Mouse (Mus musculus) left cerebral cortex, adult 2 months (tissue): ENCODE results near the gene Fermt3. TPM values are rescaled to one million over a fixed set of nuclear protein-coding genes. Genes with fewer than 3 reads are reported as not detected.

ENCODE experiments used
- DNase-seq, 2 experiments: peaks; one replicate each; pipeline ENCODE4 v3.0.0; 2021 to 2022; ENCODE audit warnings: low spot score in 2 of 2, mixed read lengths in 1 of 2; ENCODE audit errors: extremely low spot score in 1 of 2
- H3K27ac ChIP-seq: fragments of 200-600 bp; 2 replicates; pipeline ENCODE4 v1.8.1; 2022
- H3K4me3 ChIP-seq: fragments of 200-600 bp; 2 replicates; pipeline ENCODE4 v1.8.1; 2022
- CTCF ChIP-seq: fragments of 200-600 bp; IDR thresholded peaks from 2 replicates; pipeline ENCODE4 v1.8.1; 2022; ENCODE audit warnings: antibody characterized with exemption, mild to moderate bottlenecking, moderate library complexity
- intact Hi-C: fragments of 180-260 bp; cut with DNase I; formaldehyde crosslinking; loops from one replicate; pipeline ENCODE4 v1.15.1; 2025
- total RNA-seq, 2 experiments: library from RNA; stranded (reverse); gene quantifications; 2 replicates each; pipeline ENCODE4 v1.2.3; 2021

Fermt3 gene
- total RNA-seq, 2 experiments from 2014 or later = 3.6 to 4.8 TPM

DNA sequence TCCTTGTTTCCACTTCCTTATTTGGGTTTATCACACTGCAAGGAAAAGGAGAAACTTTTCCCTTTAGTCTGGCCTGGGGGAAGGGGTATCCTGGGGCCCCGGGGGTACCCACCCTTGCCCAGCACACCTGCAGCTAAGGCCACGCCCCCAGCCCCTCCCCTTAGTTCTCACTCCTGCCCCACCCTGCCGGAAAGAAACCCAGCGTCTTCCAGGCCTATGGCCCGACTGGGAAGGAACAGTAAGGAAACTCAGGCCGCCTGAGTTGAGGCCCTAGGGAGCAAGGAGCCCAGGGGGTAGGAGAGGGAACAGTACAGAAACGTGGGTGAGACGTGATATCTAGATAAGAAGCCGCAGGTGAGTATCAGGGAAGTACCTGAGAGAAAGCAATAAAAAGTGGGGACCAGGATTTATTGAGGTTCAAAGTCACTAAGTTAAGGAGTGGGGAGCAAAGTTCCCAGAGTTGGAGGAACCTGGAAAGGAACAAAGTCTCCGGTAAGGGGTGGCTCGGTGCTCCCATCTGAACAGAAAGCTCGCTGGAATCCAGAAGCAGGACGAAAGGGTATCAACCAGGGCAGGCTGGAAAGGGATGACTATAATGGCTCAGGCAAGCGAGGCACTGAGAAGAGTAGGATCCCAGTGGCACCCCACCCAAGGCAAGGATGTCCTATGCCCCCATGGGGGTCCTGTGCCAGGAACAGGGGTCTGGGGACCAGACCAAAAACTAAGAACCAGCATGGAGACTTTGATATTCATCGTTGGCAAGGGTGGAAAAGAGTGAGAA is 50.6 kb downstream of the Fermt3 start:
- no peak for DNase-seq
- Histone ChIP-seq H3K27ac (no peak overlapping the region), H3K4me3 (peak overlapping the region; percentile 49)
- intact Hi-C loops = loop anchor here (2.0 kb wide), 1 partner anchor 16 kb away; no protein-coding TSS in a partner anchor
- TF ChIP-seq CTCF = no peak

DNA sequence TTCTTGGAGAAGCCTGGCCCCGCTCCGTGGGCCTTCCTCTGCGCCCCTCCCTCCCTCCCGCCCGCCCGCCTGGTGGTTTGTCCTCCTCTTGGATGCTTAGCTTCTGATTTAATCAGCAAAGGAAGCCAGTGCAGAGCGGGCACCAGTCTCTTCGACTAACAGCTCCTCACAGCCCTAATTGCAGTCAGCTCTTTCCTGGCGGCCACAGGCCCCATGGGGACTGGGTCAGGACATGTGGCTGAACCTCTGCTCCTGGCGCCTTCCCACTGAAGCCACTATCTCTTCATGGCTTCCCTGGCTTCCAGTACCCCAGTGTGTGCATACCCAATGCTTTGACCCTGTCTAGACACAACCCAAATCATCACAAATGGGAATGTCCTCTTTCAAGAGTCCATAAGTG is 62.8 kb downstream of the Fermt3 start:
- DNase-seq = no peak
- no peak overlapping the region for H3K27ac ChIP-seq
- intact Hi-C loops = no loop called here
- no peak overlapping the region for H3K4me3 ChIP-seq
- no peak for TF ChIP-seq CTCF

- intact Hi-C loops = no loop called here
- H3K27ac ChIP-seq = no peak overlapping the region
- H3K4me3 ChIP-seq = no peak overlapping the region
- no peak for TF ChIP-seq CTCF
- no peak for DNase-seq
These were observed 63.8 kb downstream of the Fermt3 start for GRCm38 (mm10) chr19:6955424-6955823.

GRCm38 (mm10) chr19:6954046-6954445 is 65.2 kb downstream of the Fermt3 start:
- DNase-seq = no peak
- intact Hi-C loops = no loop called here
- TF ChIP-seq CTCF = peak; percentile 31
- Histone ChIP-seq H3K4me3 (no peak overlapping the region), H3K27ac (no peak overlapping the region)

GRCm38 (mm10) chr19:6952712-6953037 is 66.6 kb downstream of the Fermt3 start:
- Histone ChIP-seq H3K4me3 (peak overlapping the region; percentile 62), H3K27ac (peak overlapping the region; percentile 96)
- no peak for TF ChIP-seq CTCF
- intact Hi-C loops = loop anchor here (2.0 kb wide), 1 partner anchor 16 kb away; no protein-coding TSS in a partner anchor
- no peak for DNase-seq

GRCm38 (mm10) chr19:6951994-6952711 is 67.1 kb downstream of the Fermt3 start:
- no peak for TF ChIP-seq CTCF
- intact Hi-C loops = loop anchor here (2.0 kb wide), 1 partner anchor 17 kb away; no protein-coding TSS in a partner anchor
- Histone ChIP-seq H3K4me3 (peak overlapping the region; percentile 62), H3K27ac (peak overlapping the region; percentile 96)
- peak; percentile 60 to 75 for DNase-seq

GRCm38 (mm10) chr19:6951381-6951968 is 67.8 kb downstream of the Fermt3 start:
- peak; percentile 90 to 92 for DNase-seq
- H3K27ac ChIP-seq = peak overlapping the region; percentile 96
- H3K4me3 ChIP-seq = peak overlapping the region; percentile 62
- intact Hi-C loops = no loop called here
- TF ChIP-seq CTCF = no peak

GRCm38 (mm10) chr19:6950613-6951153 is 68.6 kb downstream of the Fermt3 start:
- no peak for TF ChIP-seq CTCF
- Histone ChIP-seq H3K4me3 (peak overlapping the region; percentile 62), H3K27ac (peak overlapping the region; percentile 96)
- intact Hi-C loops = loop anchor here (1.0 kb wide), 1 partner anchor 8 kb away; the partner anchor contains the start of gene Gpr137
- peak in 1 of 2 experiments; percentile 56 for DNase-seq

- peak overlapping the region; percentile 62 for H3K4me3 ChIP-seq
- no peak for DNase-seq
- no peak for TF ChIP-seq CTCF
- H3K27ac ChIP-seq = no peak overlapping the region; the same call in 1 of the 2 replicates
- intact Hi-C loops = loop anchor here (1.0 to 5.0 kb wide), 2 partner anchors 8 to 703 kb away; partner anchors contain the start of gene Gpr137
These were observed 69.3 kb downstream of the Fermt3 start for GRCm38 (mm10) chr19:6949951-6950350.

GRCm38 (mm10) chr19:6949532-6949931 is 69.7 kb downstream of the Fermt3 start:
- no peak for DNase-seq
- TF ChIP-seq CTCF = no peak
- Histone ChIP-seq H3K27ac (no peak overlapping the region), H3K4me3 (no peak overlapping the region)
- intact Hi-C loops = loop anchor here (5.0 kb wide), 1 partner anchor 702 kb away; no protein-coding TSS in a partner anchor

Other genes starting within 250 kb of the Fermt3 start
- gene Rps6ka4, start 178.8 kb downstream of the Fermt3 start, total RNA-seq = 10 to 100 TPM; 34.6 to 37.3 TPM
- gene Ccdc88b, start 161.3 kb downstream of the Fermt3 start, total RNA-seq = 1 to 10 TPM; 2.5 to 3.5 TPM
- gene Trmt112, start 109.8 kb downstream of the Fermt3 start, total RNA-seq = 10 to 100 TPM; 40.0 to 43.4 TPM
- gene Prdx5, start 109.4 kb downstream of the Fermt3 start, total RNA-seq = 100 to 1,000 TPM; 315 to 354 TPM
- gene Esrra, start 97.7 kb downstream of the Fermt3 start, total RNA-seq = 10 to 100 TPM; 66.8 to 69.2 TPM
- gene Catsperz, start 94.1 kb downstream of the Fermt3 start, total RNA-seq = 10 to 100 TPM; 23.1 TPM
- gene Kcnk4, start 85.0 kb downstream of the Fermt3 start, total RNA-seq = 10 to 100 TPM; 39.1 to 39.2 TPM
- gene Bad, start 77.6 kb downstream of the Fermt3 start, total RNA-seq = 10 to 100 TPM; 34.8 to 36.2 TPM
- 100 to 1,000 TPM in 1 of 2 experiments, 10 to 100 TPM in 1; 97.3 to 104 TPM for gene Gpr137, start 77.0 kb downstream of the Fermt3 start, total RNA-seq
- 10 to 100 TPM; 62.4 to 65.6 TPM for gene Ppp1r14b, start 44.5 kb downstream of the Fermt3 start, total RNA-seq
- gene Plcb3, start 43.0 kb downstream of the Fermt3 start, total RNA-seq = 10 to 100 TPM; 11.1 to 12.1 TPM
- gene Fkbp2, start 39.0 kb downstream of the Fermt3 start, total RNA-seq = 100 to 1,000 TPM; 106 to 108 TPM
- 100 to 1,000 TPM in 1 of 2 experiments, 10 to 100 TPM in 1; 89.4 to 101 TPM for gene Vegfb, start 31.8 kb downstream of the Fermt3 start, total RNA-seq
- gene Dnajc4, start 26.9 kb downstream of the Fermt3 start, total RNA-seq = 10 to 100 TPM; 28.2 to 28.9 TPM
- 10 to 100 TPM; 15.8 to 16.8 TPM for gene Nudt22, start 23.4 kb downstream of the Fermt3 start, total RNA-seq
- gene Trpt1, start 23.3 kb downstream of the Fermt3 start, total RNA-seq = 10 to 100 TPM; 18.8 to 19.6 TPM
- gene Stip1, start 20.5 kb upstream of the Fermt3 start, total RNA-seq = 100 to 1,000 TPM; 198 to 205 TPM
- gene Macrod1, start 37.3 kb upstream of the Fermt3 start, total RNA-seq = 10 to 100 TPM; 13.3 to 15.7 TPM
- gene Flrt1, start 86.3 kb upstream of the Fermt3 start, total RNA-seq = 10 to 100 TPM; 41.4 to 43.0 TPM
- gene Otub1, start 186.8 kb upstream of the Fermt3 start, total RNA-seq = 100 to 1,000 TPM; 257 to 267 TPM
- 100 to 1,000 TPM; 934 to 941 TPM for gene Cox8a, start 198.1 kb upstream of the Fermt3 start, total RNA-seq
- 10 to 100 TPM; 35.7 to 37.4 TPM for gene Naa40, start 221.7 kb upstream of the Fermt3 start, total RNA-seq
- 10 to 100 TPM; 14.3 to 14.7 TPM for gene Rcor2, start 247.9 kb upstream of the Fermt3 start, total RNA-seq